Mouse (Mus musculus) G1E (cell line): ENCODE measurements around the gene Adora1. TPM values are rescaled to one million over a fixed set of nuclear protein-coding genes. Genes with fewer than 3 reads are reported as not detected.

Experiments used
- ATAC-seq: 2 replicates; pipeline ENCODE4 v1.8.0; 2016; ENCODE audit warnings: mild to moderate bottlenecking; ENCODE audit not compliant: insufficient number of reproducible peaks, poor library complexity, low FRiP score, severe bottlenecking; ENCODE audit errors: extremely low read depth
- DNase-seq: peaks from one replicate; pipeline ENCODE4 v3.0.0; 2012; ENCODE audit warnings: low spot score
- H3K27me3 ChIP-seq: 2 replicates; pipeline ENCODE4 v1.6.1; 2012; ENCODE audit warnings: mild to moderate bottlenecking, low read length, inconsistent platforms; ENCODE audit not compliant: insufficient read depth
- H3K36me3 ChIP-seq: replicated peaks from 2 replicates; pipeline ENCODE3; 2012; ENCODE audit warnings: mild to moderate bottlenecking, inconsistent platforms
- H3K4me1 ChIP-seq: 2 replicates; pipeline ENCODE4 v1.6.1; 2012; ENCODE audit warnings: low read depth, low read length, inconsistent platforms, mixed read lengths; ENCODE audit not compliant: insufficient read depth
- H3K4me3 ChIP-seq: 2 replicates; pipeline ENCODE4 v1.5.1; 2012; ENCODE audit warnings: low read depth, mild to moderate bottlenecking, inconsistent platforms, low read length, moderate library complexity, mixed read lengths
- H3K9me3 ChIP-seq: replicated peaks from 2 replicates; pipeline ENCODE4 v1.6.1; 2012; ENCODE audit warnings: inconsistent platforms
- CTCF ChIP-seq: IDR thresholded peaks from 2 replicates; pipeline ENCODE4 v1.5.1; 2012; ENCODE audit warnings: low read depth, low read length, inconsistent platforms, mixed read lengths
- GATA1 ChIP-seq: IDR thresholded peaks from 2 replicates; pipeline ENCODE4 v1.6.1; 2012; ENCODE audit warnings: borderline replicate concordance, low read length, inconsistent platforms, mixed read lengths
- GATA2 ChIP-seq: IDR thresholded peaks from 2 replicates; pipeline ENCODE4 v1.6.1; 2012; ENCODE audit warnings: low read depth, low read length, inconsistent platforms, borderline replicate concordance
- POLR2AphosphoS5 ChIP-seq: IDR thresholded peaks from 2 replicates; pipeline ENCODE4 v1.6.1; 2012; ENCODE audit warnings: low read depth, low read length, inconsistent platforms; ENCODE audit not compliant: insufficient replicate concordance
- TAL1 ChIP-seq: conservative IDR thresholded peaks from 2 replicates; pipeline ENCODE4 v1.6.1; 2012; ENCODE audit warnings: low read depth, low read length, inconsistent platforms, mixed read lengths
- polyA plus RNA-seq: library from polyadenylated mRNA; stranded (reverse); fragments of >175 nt; gene quantifications from 2 replicates; pipeline ENCODE4 v1.2.3, GENCODE M21; 2012
- total RNA-seq, 2 experiments: library from RNA; stranded (forward) in 1 of 2; stranded (reverse) in 1 of 2; fragments of 200-1000 nt in 1 of 2; fragments of >200 nt in 1 of 2; fragmentation: Nextera tagmentation in 1 of 2; gene quantifications; 2 replicates each; pipeline ENCODE4 v1.2.3; 2014 to 2017

Adora1 gene
- total and polyA plus RNA-seq, 3 experiments = 0.16 TPM; not detected in 2

- TF ChIP-seq POLR2AphosphoS5 = no peak
- TF ChIP-seq GATA1 = no peak
- no peak for TF ChIP-seq CTCF
- TF ChIP-seq TAL1 = no peak
- TF ChIP-seq GATA2 = no peak
- Histone ChIP-seq H3K4me1 (no peaks in the 10 kb centered on the region), H3K27me3 (peaks cover 24% of the 10 kb centered on the region), H3K36me3 (no peaks in the 10 kb centered on the region), H3K4me3 (no peak overlapping the region), H3K9me3 (no peaks in the 10 kb centered on the region)
- ATAC-seq = no peak
- DNase-seq = no peak
Measured at GRCm38 (mm10) chr1:134275616-134276464, 40.6 kb upstream of the Adora1 start.

GRCm38 (mm10) chr1:134274483-134274920 lies 39.3 kb upstream of the Adora1 start:
- Histone ChIP-seq H3K9me3 (no peaks in the 10 kb centered on the region), H3K4me1 (no peaks in the 10 kb centered on the region), H3K4me3 (no peak overlapping the region), H3K36me3 (no peaks in the 10 kb centered on the region), H3K27me3 (peaks cover 24% of the 10 kb centered on the region)
- TF ChIP-seq GATA2 (no peak), TAL1 (no peak), GATA1 (no peak), CTCF (no peak), POLR2AphosphoS5 (no peak)
- DNase-seq = no peak
- no peak for ATAC-seq

- H3K4me3 ChIP-seq = no peak overlapping the region
- no peaks in the 10 kb centered on the region for H3K9me3 ChIP-seq
- DNase-seq (no peak), ATAC-seq (no peak)
- H3K36me3 ChIP-seq = no peaks in the 10 kb centered on the region
- no peaks in the 10 kb centered on the region for H3K4me1 ChIP-seq
- peaks cover 27% of the 10 kb centered on the region for H3K27me3 ChIP-seq
- TF ChIP-seq CTCF (no peak), TAL1 (no peak), GATA1 (no peak), POLR2AphosphoS5 (no peak), GATA2 (no peak)
Measured at GRCm38 (mm10) chr1:134273493-134274395, 38.5 kb upstream of the Adora1 start.

GRCm38 (mm10) chr1:134272754-134273250 lies 37.6 kb upstream of the Adora1 start:
- no peaks in the 10 kb centered on the region for H3K4me1 ChIP-seq
- H3K27me3 ChIP-seq = peaks cover 30% of the 10 kb centered on the region
- no peak overlapping the region for H3K4me3 ChIP-seq
- TF ChIP-seq CTCF = no peak
- ATAC-seq (no peak), DNase-seq (no peak)
- no peaks in the 10 kb centered on the region for H3K36me3 ChIP-seq
- no peaks in the 10 kb centered on the region for H3K9me3 ChIP-seq

GRCm38 (mm10) chr1:134270026-134270425 lies 34.8 kb upstream of the Adora1 start:
- H3K36me3 ChIP-seq = no peaks in the 10 kb centered on the region
- no peaks in the 10 kb centered on the region for H3K4me1 ChIP-seq
- peaks cover 29% of the 10 kb centered on the region for H3K27me3 ChIP-seq
- DNase-seq (no peak), ATAC-seq (no peak)
- TF ChIP-seq CTCF (no peak), TAL1 (no peak), GATA1 (no peak), POLR2AphosphoS5 (no peak), GATA2 (no peak)
- H3K4me3 ChIP-seq = no peak overlapping the region
- H3K9me3 ChIP-seq = no peaks in the 10 kb centered on the region

GRCm38 (mm10) chr1:134265797-134266196 lies 30.6 kb upstream of the Adora1 start:
- Histone ChIP-seq H3K27me3 (peaks cover 15% of the 10 kb centered on the region), H3K9me3 (peaks cover under 1% of the 10 kb centered on the region; the same call in 1 of the 2 replicates), H3K4me3 (no peak overlapping the region), H3K4me1 (no peaks in the 10 kb centered on the region), H3K36me3 (no peaks in the 10 kb centered on the region)
- ATAC-seq (no peak), DNase-seq (no peak)
- TF ChIP-seq GATA2 (no peak), TAL1 (no peak)
